Mouse (Mus musculus) right cerebral cortex, postnatal 10 days (tissue): ENCODE measurements around the gene Tle4.

ENCODE experiments used
- DNase-seq, 2 experiments: peaks; one replicate each; pipeline ENCODE4 v3.0.0; 2021; ENCODE audit warnings: low spot score in 2 of 2

The Tle4 gene

GRCm38 (mm10) chr19:14520098-14520802 lies 77.6 kb downstream of the Tle4 start:
- no peak for DNase-seq

GRCm38 (mm10) chr19:14519186-14519585 lies 78.7 kb downstream of the Tle4 start:
- no peak for DNase-seq

DNA sequence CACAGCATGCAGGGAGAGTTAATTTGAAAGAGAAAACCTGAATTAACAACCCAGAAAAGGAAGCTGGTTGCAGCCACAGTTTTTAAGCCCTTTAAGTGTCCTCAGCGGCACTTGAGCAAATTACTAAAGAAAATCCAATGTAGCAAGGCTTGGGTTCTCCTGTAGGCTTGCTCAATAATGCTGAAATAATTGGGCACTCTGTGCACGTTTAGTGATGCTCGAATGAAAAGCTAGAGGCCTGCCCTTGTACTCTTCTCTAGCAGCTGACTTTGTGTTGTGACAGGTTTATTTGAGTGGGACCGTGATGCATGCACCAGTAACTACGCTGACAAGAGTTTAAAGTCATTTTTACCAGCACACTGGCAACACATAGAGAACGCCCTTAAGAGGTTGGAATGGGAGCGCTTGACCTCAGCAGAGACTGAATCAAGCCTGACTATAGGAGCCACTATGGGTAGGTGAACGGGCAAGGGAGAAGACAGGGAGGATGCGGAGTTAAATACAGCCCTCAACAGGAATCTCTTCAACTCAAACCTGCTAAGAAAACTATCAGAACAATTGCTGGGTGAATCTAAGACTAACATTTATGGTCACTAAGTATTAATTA lies 79.3 kb downstream of the Tle4 start:
- no peak for DNase-seq

GRCm38 (mm10) chr19:14516420-14516819 lies 81.4 kb downstream of the Tle4 start:
- DNase-seq = no peak

DNA sequence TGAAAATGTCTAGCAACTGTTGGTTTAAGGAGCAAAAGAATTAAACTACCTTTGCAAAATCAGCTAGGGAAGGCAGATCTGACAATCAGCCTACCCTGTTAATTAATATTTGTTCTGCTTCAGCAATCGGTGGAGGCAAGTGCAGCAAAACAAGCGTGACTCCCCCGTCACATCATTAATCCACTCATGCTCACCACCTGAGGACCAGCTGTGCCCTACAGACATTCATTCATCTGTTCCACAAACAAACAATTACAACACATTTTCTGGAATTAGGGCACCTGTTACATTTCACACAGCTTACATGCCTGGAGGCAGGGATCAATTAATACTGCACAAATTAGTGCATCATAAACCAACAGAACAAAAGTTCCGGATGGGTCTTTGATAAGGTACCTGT lies 89.0 kb downstream of the Tle4 start:
- no peak for DNase-seq

GRCm38 (mm10) chr19:14507911-14508310 lies 89.9 kb downstream of the Tle4 start:
- DNase-seq = no peak

GRCm38 (mm10) chr19:14506875-14507670 lies 90.8 kb downstream of the Tle4 start:
- no peak for DNase-seq

DNA sequence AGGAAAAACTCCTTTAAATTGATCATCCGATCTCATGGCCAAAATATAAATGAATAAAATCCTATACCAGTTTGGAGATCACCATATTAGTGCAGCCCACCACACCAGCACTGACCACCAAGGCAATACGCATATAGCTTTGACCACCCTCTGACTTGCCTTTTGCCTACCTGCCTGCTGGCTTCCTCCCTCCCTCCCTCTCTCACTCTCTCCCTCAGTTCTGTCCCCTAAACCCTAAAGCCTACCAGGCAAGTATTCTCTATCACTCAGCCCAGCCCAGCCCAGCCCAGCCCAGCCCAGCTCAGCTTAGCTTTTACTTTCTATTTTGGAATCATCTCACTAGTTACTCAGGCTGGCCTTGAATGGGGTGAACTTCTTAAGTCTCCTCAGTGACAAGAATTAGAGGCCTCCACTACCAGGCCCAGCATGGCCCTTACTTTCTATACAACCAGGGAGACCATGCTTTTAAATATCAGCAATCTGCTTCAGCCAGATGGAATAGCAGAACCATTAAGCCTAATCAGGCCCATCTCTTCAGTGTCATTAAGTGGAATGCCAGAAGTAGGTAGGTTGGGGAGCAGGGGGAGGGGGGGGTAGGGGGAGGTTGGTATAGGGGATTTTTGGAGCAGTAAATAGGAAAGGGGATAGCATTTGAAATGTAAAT lies 91.8 kb downstream of the Tle4 start:
- DNase-seq = no peak

GRCm38 (mm10) chr19:14505401-14505800 lies 92.5 kb downstream of the Tle4 start:
- no peak for DNase-seq

- no peak for DNase-seq
Observed at GRCm38 (mm10) chr19:14503862-14504261, 94.0 kb downstream of the Tle4 start.

GRCm38 (mm10) chr19:14502234-14502633 lies 95.6 kb downstream of the Tle4 start:
- no peak for DNase-seq

DNA sequence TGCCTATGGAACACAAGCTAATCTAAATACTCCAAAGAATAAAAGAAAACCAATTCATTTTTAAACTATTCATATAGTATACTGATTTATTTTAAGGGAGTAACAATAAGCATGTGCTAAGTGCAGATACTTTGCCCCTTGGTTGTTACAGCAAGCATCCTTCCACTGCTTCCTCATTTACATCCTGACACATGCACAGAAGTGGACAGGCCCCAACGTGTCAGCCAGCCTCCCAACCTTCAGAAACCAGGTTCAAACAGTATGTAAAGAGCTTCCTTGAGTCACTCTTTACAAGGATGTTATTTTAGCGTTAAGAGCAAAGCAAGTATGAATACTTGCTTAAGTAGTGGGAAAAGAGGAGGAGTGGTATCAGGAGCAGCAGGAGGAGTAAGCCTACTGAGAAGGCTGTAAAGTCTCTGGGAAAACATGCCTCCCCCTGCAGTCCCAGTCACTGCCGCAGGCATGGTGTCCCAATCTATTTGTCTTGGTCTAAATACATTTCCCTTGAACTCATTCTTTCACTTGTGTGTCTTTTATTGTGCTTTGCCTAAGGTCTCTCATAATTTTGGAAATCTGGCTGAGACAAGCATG lies 97.9 kb downstream of the Tle4 start:
- no peak for DNase-seq

- DNase-seq = no peak
Observed at GRCm38 (mm10) chr19:14493047-14493446, 104.8 kb downstream of the Tle4 start.

- no peak for DNase-seq
Observed at GRCm38 (mm10) chr19:14487180-14487579, 110.7 kb downstream of the Tle4 start.

GRCm38 (mm10) chr19:14485176-14485575 lies 112.7 kb downstream of the Tle4 start:
- DNase-seq = peak in 1 of 2 experiments; percentile 31

GRCm38 (mm10) chr19:14482562-14483138 lies 115.2 kb downstream of the Tle4 start:
- DNase-seq = no peak

DNA sequence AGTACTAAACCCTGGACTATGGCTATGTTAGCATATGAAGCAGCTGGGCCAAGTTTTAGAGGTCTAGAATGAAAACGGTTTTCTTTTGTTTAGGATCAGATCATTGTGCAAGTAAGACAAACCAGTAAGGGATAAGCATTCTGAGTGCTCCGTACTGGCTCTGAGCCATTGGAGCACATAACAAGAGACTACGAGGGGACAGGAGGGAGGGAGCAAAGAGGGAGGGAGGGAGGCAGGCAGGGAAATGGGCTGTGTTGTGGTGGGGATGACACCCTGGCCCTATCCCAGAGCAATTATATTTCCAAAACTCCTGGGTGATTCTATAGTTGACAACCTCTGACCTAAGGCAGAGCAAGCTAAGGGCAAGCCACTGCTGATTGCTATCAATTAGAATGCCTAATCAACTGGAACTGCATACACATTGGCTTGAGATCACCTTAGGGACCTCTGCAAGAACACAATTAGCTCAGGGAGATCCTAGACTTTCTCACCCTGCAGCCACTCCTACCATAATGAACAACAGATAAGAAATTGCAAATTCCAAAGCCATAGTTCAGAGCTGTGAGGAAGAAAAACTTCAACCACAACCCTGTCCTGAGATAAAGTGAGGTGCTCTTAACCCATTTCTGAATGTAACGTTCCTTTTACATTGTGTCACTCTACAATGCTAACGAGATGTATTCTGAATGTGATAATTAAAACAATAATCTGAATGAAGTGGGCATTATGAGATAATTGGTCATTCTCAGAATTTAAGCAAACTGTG lies 115.9 kb downstream of the Tle4 start:
- no peak for DNase-seq

- DNase-seq = no peak
Observed at GRCm38 (mm10) chr19:14479711-14480110, 118.1 kb downstream of the Tle4 start.

GRCm38 (mm10) chr19:14469325-14469724 lies 128.5 kb downstream of the Tle4 start:
- no peak for DNase-seq

DNA sequence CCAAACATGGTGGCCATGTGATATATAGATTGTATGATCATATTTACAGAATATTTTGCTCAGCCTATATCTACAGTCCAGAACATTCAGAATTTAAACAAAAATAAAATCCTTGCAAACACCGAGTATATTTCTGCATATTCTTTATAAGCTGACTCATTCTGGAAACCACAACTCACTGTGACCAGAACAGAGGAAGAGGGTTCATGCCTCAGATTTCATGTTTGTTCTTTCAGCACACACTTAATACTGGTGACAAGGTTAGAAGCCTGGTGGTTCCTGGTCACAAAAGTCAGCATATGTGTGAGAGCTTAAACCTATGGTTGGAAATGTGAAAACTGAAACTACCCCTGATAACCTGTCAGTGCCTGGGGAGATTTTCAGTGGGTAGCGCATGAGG lies 129.1 kb downstream of the Tle4 start:
- DNase-seq = no peak

- DNase-seq = no peak
Observed at GRCm38 (mm10) chr19:14466020-14466419, 131.8 kb downstream of the Tle4 start.
